Mouse (Mus musculus) G1E (cell line): ENCODE measurements around the gene Olfr524. TPM values are rescaled to one million over a fixed set of nuclear protein-coding genes. Genes with fewer than 3 reads are reported as not detected.

Source experiments
- ATAC-seq: 2 replicates; pipeline ENCODE4 v1.8.0; 2016; ENCODE audit warnings: mild to moderate bottlenecking; ENCODE audit not compliant: insufficient number of reproducible peaks, poor library complexity, low FRiP score, severe bottlenecking; ENCODE audit errors: extremely low read depth
- DNase-seq: peaks from one replicate; pipeline ENCODE4 v3.0.0; 2012; ENCODE audit warnings: low spot score
- H3K27me3 ChIP-seq: 2 replicates; pipeline ENCODE4 v1.6.1; 2012; ENCODE audit warnings: mild to moderate bottlenecking, low read length, inconsistent platforms; ENCODE audit not compliant: insufficient read depth
- H3K36me3 ChIP-seq: replicated peaks from 2 replicates; pipeline ENCODE3; 2012; ENCODE audit warnings: mild to moderate bottlenecking, inconsistent platforms
- H3K4me1 ChIP-seq: 2 replicates; pipeline ENCODE4 v1.6.1; 2012; ENCODE audit warnings: low read depth, low read length, inconsistent platforms, mixed read lengths; ENCODE audit not compliant: insufficient read depth
- H3K4me3 ChIP-seq: 2 replicates; pipeline ENCODE4 v1.5.1; 2012; ENCODE audit warnings: low read depth, mild to moderate bottlenecking, inconsistent platforms, low read length, moderate library complexity, mixed read lengths
- H3K9me3 ChIP-seq: replicated peaks from 2 replicates; pipeline ENCODE4 v1.6.1; 2012; ENCODE audit warnings: inconsistent platforms
- CTCF ChIP-seq: IDR thresholded peaks from 2 replicates; pipeline ENCODE4 v1.5.1; 2012; ENCODE audit warnings: low read depth, low read length, inconsistent platforms, mixed read lengths
- GATA1 ChIP-seq: IDR thresholded peaks from 2 replicates; pipeline ENCODE4 v1.6.1; 2012; ENCODE audit warnings: borderline replicate concordance, low read length, inconsistent platforms, mixed read lengths
- GATA2 ChIP-seq: IDR thresholded peaks from 2 replicates; pipeline ENCODE4 v1.6.1; 2012; ENCODE audit warnings: low read depth, low read length, inconsistent platforms, borderline replicate concordance
- POLR2AphosphoS5 ChIP-seq: IDR thresholded peaks from 2 replicates; pipeline ENCODE4 v1.6.1; 2012; ENCODE audit warnings: low read depth, low read length, inconsistent platforms; ENCODE audit not compliant: insufficient replicate concordance
- TAL1 ChIP-seq: conservative IDR thresholded peaks from 2 replicates; pipeline ENCODE4 v1.6.1; 2012; ENCODE audit warnings: low read depth, low read length, inconsistent platforms, mixed read lengths
- polyA plus RNA-seq: library from polyadenylated mRNA; stranded (reverse); fragments of >175 nt; gene quantifications from 2 replicates; pipeline ENCODE4 v1.2.3, GENCODE M21; 2012
- total RNA-seq, 2 experiments: library from RNA; stranded (forward) in 1 of 2; stranded (reverse) in 1 of 2; fragments of 200-1000 nt in 1 of 2; fragments of >200 nt in 1 of 2; fragmentation: Nextera tagmentation in 1 of 2; gene quantifications; 2 replicates each; pipeline ENCODE4 v1.2.3; 2014 to 2017

Olfr524 gene
- total and polyA plus RNA-seq, 3 experiments: 0.05 TPM; not detected in 2

- Histone ChIP-seq H3K4me1 (peaks cover 84% of the 10 kb centered on the region), H3K4me3 (no peak overlapping the region; the same call in 1 of the 2 replicates), H3K36me3 (no peaks in the 10 kb centered on the region), H3K27me3 (no peaks in the 10 kb centered on the region), H3K9me3 (no peaks in the 10 kb centered on the region)
- peak; percentile 56 for DNase-seq
- peak; percentile 42 for ATAC-seq
- TF ChIP-seq GATA2 (no peak), GATA1 (no peak), CTCF (no peak), TAL1 (0 out of 2 replicates have a peak, but pooled peaks have one; percentile 35), POLR2AphosphoS5 (no peak)
Observed at GRCm38 (mm10) chr7:140208153-140208552, 2.4 kb upstream of the Olfr524 start.

- peak; percentile 75 for ATAC-seq
- peak; percentile 56 for DNase-seq
Observed at GRCm38 (mm10) chr7:140206904-140207303, 1.1 kb upstream of the Olfr524 start.

GRCm38 (mm10) chr7:140201090-140201489 lies 4.7 kb downstream of the Olfr524 start:
- no peaks in the 10 kb centered on the region for H3K27me3 ChIP-seq
- DNase-seq (no peak), ATAC-seq (no peak)
- TF ChIP-seq GATA2: no peak
- TF ChIP-seq CTCF: no peak
- no peak for TF ChIP-seq GATA1
- no peak for TF ChIP-seq TAL1
- no peak for TF ChIP-seq POLR2AphosphoS5
- no peaks in the 10 kb centered on the region for H3K9me3 ChIP-seq
- peaks cover 75% of the 10 kb centered on the region for H3K4me1 ChIP-seq
- no peaks in the 10 kb centered on the region for H3K36me3 ChIP-seq
- H3K4me3 ChIP-seq: no peak overlapping the region

More at GRCm38 (mm10) chr7:140206904-140207303, 1.1 kb upstream of the Olfr524 start:
- H3K4me3 ChIP-seq: peak overlapping the region; percentile 50; the same call in 1 of the 2 replicates
- peaks cover 92% of the 10 kb centered on the region for H3K4me1 ChIP-seq
- no peaks in the 10 kb centered on the region for H3K9me3 ChIP-seq
- H3K27me3 ChIP-seq: no peaks in the 10 kb centered on the region
- TF ChIP-seq POLR2AphosphoS5: no peak
- no peak for TF ChIP-seq CTCF
- TF ChIP-seq TAL1: 0 out of 2 replicates have a peak, but pooled peaks have one; percentile 36
- no peak for TF ChIP-seq GATA1
- no peaks in the 10 kb centered on the region for H3K36me3 ChIP-seq

GRCm38 (mm10) chr7:140196002-140196401 lies 9.8 kb downstream of the Olfr524 start:
- TF ChIP-seq GATA1 (no peak), TAL1 (no peak), POLR2AphosphoS5 (no peak), CTCF (no peak), GATA2 (no peak)
- ATAC-seq: no peak

GRCm38 (mm10) chr7:140194031-140194430 lies 11.7 kb downstream of the Olfr524 start:
- Histone ChIP-seq H3K36me3 (no peaks in the 10 kb centered on the region), H3K4me3 (no peak overlapping the region), H3K4me1 (peaks cover 52% of the 10 kb centered on the region), H3K27me3 (no peaks in the 10 kb centered on the region), H3K9me3 (no peaks in the 10 kb centered on the region; the same call in 1 of the 2 replicates)
- no peak for ATAC-seq
- TF ChIP-seq GATA1 (no peak), POLR2AphosphoS5 (no peak)
- no peak for DNase-seq

More at GRCm38 (mm10) chr7:140196002-140196401, 9.8 kb downstream of the Olfr524 start:
- H3K4me3 ChIP-seq: no peak overlapping the region
- H3K9me3 ChIP-seq: no peaks in the 10 kb centered on the region; the same call in 1 of the 2 replicates
- H3K36me3 ChIP-seq: no peaks in the 10 kb centered on the region
- H3K4me1 ChIP-seq: peaks cover 56% of the 10 kb centered on the region
- H3K27me3 ChIP-seq: no peaks in the 10 kb centered on the region
- no peak for DNase-seq

- no peak for ATAC-seq
- Histone ChIP-seq H3K4me3 (no peak overlapping the region), H3K4me1 (peaks cover 56% of the 10 kb centered on the region), H3K9me3 (no peaks in the 10 kb centered on the region; the same call in 1 of the 2 replicates), H3K36me3 (no peaks in the 10 kb centered on the region), H3K27me3 (no peaks in the 10 kb centered on the region)
- no peak for DNase-seq
- TF ChIP-seq GATA1 (no peak), GATA2 (no peak), TAL1 (no peak), CTCF (no peak), POLR2AphosphoS5 (no peak)
Observed at GRCm38 (mm10) chr7:140192851-140193250, 12.9 kb downstream of the Olfr524 start.

GRCm38 (mm10) chr7:140192445-140192844 lies 13.3 kb downstream of the Olfr524 start:
- peaks cover 59% of the 10 kb centered on the region for H3K4me1 ChIP-seq
- H3K36me3 ChIP-seq: no peaks in the 10 kb centered on the region
- H3K27me3 ChIP-seq: no peaks in the 10 kb centered on the region
- ATAC-seq (no peak), DNase-seq (no peak)
- H3K9me3 ChIP-seq: no peaks in the 10 kb centered on the region; the same call in 1 of the 2 replicates
- no peak overlapping the region for H3K4me3 ChIP-seq
- TF ChIP-seq GATA1: no peak
- TF ChIP-seq GATA2: no peak
- TF ChIP-seq CTCF: no peak
- TF ChIP-seq TAL1: no peak
- no peak for TF ChIP-seq POLR2AphosphoS5
